Mouse (Mus musculus): ENCODE data around the gene Slc17a6.
A peak's percentile ranks its signal among the peaks of the same experiment; 100 is the strongest.

GRCm38 (mm10) chr7:51614404-51614803 is 7.4 kb upstream of the Slc17a6 start:
- TF ChIP-seq CTCF (IDR thresholded peaks at IDR 0.05; ENCODE audit: low read depth), result peak; percentile 51
- TF ChIP-seq EP300 (IDR thresholded peaks at IDR 0.05; ENCODE audit: low read depth), result no peak
